Mouse (Mus musculus) cortical plate, adult 2 months (tissue): ENCODE measurements around the gene Wwp2.

Experiments used
- CTCF ChIP-seq: fragments of 200-500 bp; IDR thresholded peaks from 2 replicates; pipeline ENCODE4 v1.5.1; 2011; ENCODE audit warnings: mild to moderate bottlenecking, control low read depth, low read length; ENCODE audit not compliant: insufficient read depth; ENCODE audit errors: extremely low read depth
- POLR2A ChIP-seq: fragments of 200-500 bp; IDR thresholded peaks from 2 replicates; pipeline ENCODE4 v1.6.1; 2011; ENCODE audit warnings: mild to moderate bottlenecking, low read length, control low read depth; ENCODE audit not compliant: insufficient read depth; ENCODE audit errors: extremely low read depth

- no peak for TF ChIP-seq CTCF
- no peak for TF ChIP-seq POLR2A
These were observed 142.0 kb downstream of the Wwp2 start for GRCm38 (mm10) chr8:107578132-107578531.
